Mouse (Mus musculus) heart, embryonic 13.5 days (tissue): ENCODE measurements around the gene Upp2. TPM values are rescaled to one million over a fixed set of nuclear protein-coding genes. Genes with fewer than 3 reads are reported as not detected.

ENCODE experiments used
- ATAC-seq: fragments of 200-750 bp; cut with Nextera tagmentation; 2 replicates; pipeline ENCODE4 v1.8.0; 2017; ENCODE audit warnings: moderate TSS enrichment; ENCODE audit not compliant: insufficient number of reproducible peaks, low FRiP score, low TSS enrichment; ENCODE audit errors: extremely low read depth
- H3K27ac ChIP-seq: fragments of 300-500 bp; sonication (generic); replicated peaks from 2 replicates; pipeline ENCODE4 v1.5.1; 2015; ENCODE audit warnings: moderate library complexity, mild to moderate bottlenecking, inconsistent platforms
- H3K27me3 ChIP-seq: fragments of 300-500 bp; sonication (generic); replicated peaks from 2 replicates; pipeline ENCODE4 v1.6.1; 2015; ENCODE audit warnings: mild to moderate bottlenecking, inconsistent platforms
- H3K36me3 ChIP-seq: fragments of 300-500 bp; sonication (generic); 2 replicates; pipeline ENCODE4 v1.6.1; 2015; ENCODE audit warnings: mild to moderate bottlenecking, inconsistent platforms
- H3K4me1 ChIP-seq: fragments of 300-500 bp; sonication (generic); 2 replicates; pipeline ENCODE4 v1.6.1; 2015; ENCODE audit warnings: inconsistent platforms
- H3K4me2 ChIP-seq: fragments of 300-500 bp; sonication (generic); 2 replicates; pipeline ENCODE4 v1.6.1; 2015; ENCODE audit warnings: inconsistent platforms, mild to moderate bottlenecking, moderate library complexity
- H3K4me3 ChIP-seq: fragments of 300-500 bp; sonication (generic); 2 replicates; pipeline ENCODE4 v1.5.1; 2015; ENCODE audit warnings: moderate library complexity, mild to moderate bottlenecking, inconsistent platforms
- H3K9ac ChIP-seq: fragments of 300-500 bp; sonication (generic); 2 replicates; pipeline ENCODE4 v1.6.1; 2015; ENCODE audit warnings: inconsistent platforms, mild to moderate bottlenecking, moderate library complexity
- H3K9me3 ChIP-seq: fragments of 300-500 bp; sonication (generic); 2 replicates; pipeline ENCODE4 v1.6.1; 2016; ENCODE audit warnings: inconsistent platforms
- WGBS: fragments of 180-500 bp; shearing (Covaris S2); methylation state at CpG from one replicate; pipeline ENCODE4 v1.1.7; 2015; ENCODE audit warnings: mixed read lengths; 5-methylcytosine and 5-hydroxymethylcytosine counted together
- polyA plus RNA-seq: library from polyadenylated mRNA; unstranded; fragments of >200 nt; fragmentation: Nextera tagmentation; extraction: Ambion mirVana; gene quantifications from 2 replicates; pipeline ENCODE4 v1.2.1, GENCODE M21; 2015

Gene Upp2
- polyA plus RNA-seq, 1 experiment from 2014 or later = 6.4 TPM

GRCm38 (mm10) chr2:58754736-58755135 lies 187.6 kb downstream of the Upp2 start:
- Histone ChIP-seq H3K27me3 (no peaks in the 10 kb centered on the region), H3K4me2 (no peak overlapping the region), H3K4me1 (no peaks in the 10 kb centered on the region), H3K9ac (no peak overlapping the region), H3K27ac (no peak overlapping the region), H3K4me3 (no peak overlapping the region), H3K9me3 (no peaks in the 10 kb centered on the region; the same call in 1 of the 2 replicates), H3K36me3 (no peaks in the 10 kb centered on the region)
- WGBS = 59% methylated on average over 3 of the region's 3 CpGs
- ATAC-seq = no peak

- Histone ChIP-seq H3K27me3 (no peaks in the 10 kb centered on the region), H3K9ac (no peak overlapping the region), H3K27ac (no peak overlapping the region), H3K36me3 (no peaks in the 10 kb centered on the region), H3K9me3 (no peaks in the 10 kb centered on the region; the same call in 1 of the 2 replicates), H3K4me2 (no peak overlapping the region), H3K4me1 (no peaks in the 10 kb centered on the region), H3K4me3 (no peak overlapping the region)
- 65% methylated on average over 2 of the region's 2 CpGs for WGBS
- ATAC-seq = no peak
Observed at GRCm38 (mm10) chr2:58758081-58758480, 191.0 kb downstream of the Upp2 start.

GRCm38 (mm10) chr2:58759676-58760075 lies 192.6 kb downstream of the Upp2 start:
- no peak overlapping the region for H3K9ac ChIP-seq
- H3K27ac ChIP-seq = no peak overlapping the region
- H3K4me1 ChIP-seq = no peaks in the 10 kb centered on the region
- no peak for ATAC-seq
- 51% methylated on average over 5 of the region's 5 CpGs for WGBS
- H3K4me2 ChIP-seq = no peak overlapping the region
- H3K9me3 ChIP-seq = no peaks in the 10 kb centered on the region; the same call in 1 of the 2 replicates
- H3K27me3 ChIP-seq = no peaks in the 10 kb centered on the region
- H3K4me3 ChIP-seq = no peak overlapping the region
- no peaks in the 10 kb centered on the region for H3K36me3 ChIP-seq

- no peak for ATAC-seq
- no peaks in the 10 kb centered on the region for H3K36me3 ChIP-seq
- no peak overlapping the region for H3K4me3 ChIP-seq
- no peaks in the 10 kb centered on the region for H3K9me3 ChIP-seq
- 77% methylated on average over 8 of the region's 8 CpGs for WGBS
- H3K4me2 ChIP-seq = no peak overlapping the region
- no peak overlapping the region for H3K27ac ChIP-seq
- no peak overlapping the region for H3K9ac ChIP-seq
- no peaks in the 10 kb centered on the region for H3K4me1 ChIP-seq
- H3K27me3 ChIP-seq = no peaks in the 10 kb centered on the region
Observed at GRCm38 (mm10) chr2:58765141-58765540, 198.0 kb downstream of the Upp2 start.

GRCm38 (mm10) chr2:58773833-58774232 lies 206.7 kb downstream of the Upp2 start:
- no peak for ATAC-seq
- no peak overlapping the region for H3K4me2 ChIP-seq
- 82% methylated on average over 9 of the region's 9 CpGs for WGBS
- H3K9ac ChIP-seq = no peak overlapping the region
- H3K9me3 ChIP-seq = no peaks in the 10 kb centered on the region
- H3K27ac ChIP-seq = no peak overlapping the region
- no peak overlapping the region for H3K4me3 ChIP-seq
- no peaks in the 10 kb centered on the region for H3K27me3 ChIP-seq
- no peaks in the 10 kb centered on the region for H3K36me3 ChIP-seq
- no peaks in the 10 kb centered on the region for H3K4me1 ChIP-seq

- H3K9ac ChIP-seq = no peak overlapping the region
- ATAC-seq = no peak
- H3K4me1 ChIP-seq = no peaks in the 10 kb centered on the region
- no peak overlapping the region for H3K4me2 ChIP-seq
- no peaks in the 10 kb centered on the region for H3K9me3 ChIP-seq
- no peaks in the 10 kb centered on the region for H3K36me3 ChIP-seq
- no peaks in the 10 kb centered on the region for H3K27me3 ChIP-seq
- no peak overlapping the region for H3K4me3 ChIP-seq
- 74% methylated on average over 3 of the region's 3 CpGs for WGBS
- no peak overlapping the region for H3K27ac ChIP-seq
Observed at GRCm38 (mm10) chr2:58778986-58779495, 211.9 kb downstream of the Upp2 start.

- Histone ChIP-seq H3K4me3 (no peak overlapping the region), H3K4me1 (peaks cover 10% of the 10 kb centered on the region; the same call in 1 of the 2 replicates), H3K36me3 (no peaks in the 10 kb centered on the region), H3K9ac (no peak overlapping the region), H3K4me2 (no peak overlapping the region), H3K27ac (no peak overlapping the region), H3K27me3 (no peaks in the 10 kb centered on the region), H3K9me3 (no peaks in the 10 kb centered on the region)
- 65% methylated on average over 1 of the region's 1 CpGs for WGBS
- ATAC-seq = no peak
Observed at GRCm38 (mm10) chr2:58783526-58783925, 216.4 kb downstream of the Upp2 start.

- no peak overlapping the region for H3K27ac ChIP-seq
Observed at GRCm38 (mm10) chr2:58786177-58786576, 219.1 kb downstream of the Upp2 start.

GRCm38 (mm10) chr2:58786681-58787080 lies 219.6 kb downstream of the Upp2 start:
- Histone ChIP-seq H3K27me3 (no peaks in the 10 kb centered on the region), H3K9ac (no peak overlapping the region), H3K4me1 (peaks cover 14% of the 10 kb centered on the region), H3K27ac (no peak overlapping the region), H3K36me3 (no peaks in the 10 kb centered on the region), H3K4me3 (no peak overlapping the region), H3K9me3 (no peaks in the 10 kb centered on the region), H3K4me2 (peak overlapping the region; percentile 12; the same call in 1 of the 2 replicates)
- WGBS = 46% methylated on average over 8 of the region's 8 CpGs
- no peak for ATAC-seq

More at GRCm38 (mm10) chr2:58786177-58786576, 219.1 kb downstream of the Upp2 start:
- Histone ChIP-seq H3K9ac (no peak overlapping the region), H3K36me3 (no peaks in the 10 kb centered on the region), H3K4me2 (peak overlapping the region; percentile 12; the same call in 1 of the 2 replicates), H3K4me3 (no peak overlapping the region), H3K4me1 (peaks cover 10% of the 10 kb centered on the region; the same call in 1 of the 2 replicates), H3K9me3 (no peaks in the 10 kb centered on the region), H3K27me3 (no peaks in the 10 kb centered on the region)
- ATAC-seq = no peak
- WGBS = 66% methylated on average over 3 of the region's 3 CpGs

- 39% methylated on average over 7 of the region's 7 CpGs for whole genome bisulfite sequencing
- Histone ChIP-seq H3K4me2 (no peak overlapping the region), H3K4me3 (no peak overlapping the region), H3K9me3 (no peaks in the 10 kb centered on the region), H3K4me1 (peaks cover 21% of the 10 kb centered on the region), H3K27me3 (no peaks in the 10 kb centered on the region), H3K9ac (no peak overlapping the region), H3K36me3 (no peaks in the 10 kb centered on the region), H3K27ac (no peak overlapping the region)
- ATAC-seq = no peak
Observed at GRCm38 (mm10) chr2:58787360-58787759, 220.3 kb downstream of the Upp2 start.

GRCm38 (mm10) chr2:58789934-58790333 lies 222.8 kb downstream of the Upp2 start:
- H3K36me3 ChIP-seq = no peaks in the 10 kb centered on the region

GRCm38 (mm10) chr2:58790361-58790760 lies 223.3 kb downstream of the Upp2 start:
- 80% methylated on average over 4 of the region's 4 CpGs for WGBS
- H3K4me2 ChIP-seq = no peak overlapping the region

More at GRCm38 (mm10) chr2:58789934-58790333, 222.8 kb downstream of the Upp2 start:
- no peak overlapping the region for H3K4me3 ChIP-seq
- no peaks in the 10 kb centered on the region for H3K9me3 ChIP-seq
- no peak overlapping the region for H3K27ac ChIP-seq
- H3K27me3 ChIP-seq = no peaks in the 10 kb centered on the region
- H3K9ac ChIP-seq = no peak overlapping the region
- no peak overlapping the region for H3K4me2 ChIP-seq
- WGBS = 77% methylated on average over 7 of the region's 7 CpGs
- H3K4me1 ChIP-seq = peaks cover 22% of the 10 kb centered on the region
- ATAC-seq = no peak

More at GRCm38 (mm10) chr2:58790361-58790760, 223.3 kb downstream of the Upp2 start:
- H3K9me3 ChIP-seq = no peaks in the 10 kb centered on the region
- H3K36me3 ChIP-seq = no peaks in the 10 kb centered on the region
- H3K27ac ChIP-seq = no peak overlapping the region
- no peak for ATAC-seq
- no peaks in the 10 kb centered on the region for H3K27me3 ChIP-seq
- H3K4me1 ChIP-seq = peaks cover 22% of the 10 kb centered on the region
- H3K9ac ChIP-seq = no peak overlapping the region
- H3K4me3 ChIP-seq = no peak overlapping the region
